Mouse (Mus musculus): ENCODE results near the gene Mypn. TPM values are rescaled to one million over a fixed set of nuclear protein-coding genes. Genes with fewer than 3 reads are reported as not detected.

The Mypn gene
- polyA plus RNA-seq (2012; rRNA removed) = 2.5 TPM in 2 replicates

DNA sequence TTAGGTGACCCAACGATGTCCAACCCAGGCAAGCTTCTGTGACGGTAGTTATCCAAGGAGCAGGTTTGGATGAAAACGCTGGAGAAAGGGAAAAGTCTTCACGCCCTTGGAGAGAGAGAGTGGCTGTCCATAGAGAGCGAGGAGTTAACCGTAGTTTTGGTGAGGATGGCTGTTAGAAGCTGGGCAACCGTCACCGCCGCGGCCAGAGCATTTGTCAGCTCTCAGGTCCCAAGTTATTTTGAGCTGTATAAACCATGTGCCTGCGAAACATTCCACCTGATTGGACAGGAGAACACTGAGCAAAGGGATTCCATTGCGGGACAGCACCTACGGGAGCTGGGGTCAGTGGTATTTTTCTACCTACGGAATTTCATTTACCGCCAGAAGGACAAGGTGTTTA, at the start of gene Mypn:
TSS of gene Mypn (minus strand) at position 225 of the 400 bp plus-strand sequence.
- H3K4me3 ChIP-seq (ENCODE audit: insufficient read depth, low read length) = no peak within 1 kb of the TSS
- H3K4me1 ChIP-seq (ENCODE audit: control insufficient read depth, insufficient read depth, low read length) = no peaks in the 10 kb centered on the region
- no peak within 1 kb of the TSS for H3K27ac ChIP-seq (ENCODE audit: insufficient read depth, low read length)
- TF ChIP-seq POLR2A (IDR thresholded peaks at IDR 0.05; ENCODE audit: extremely low read depth, insufficient read depth, low read length) (no peak), CTCF (IDR thresholded peaks at IDR 0.05; ENCODE audit: extremely low read depth, insufficient read depth, low read length) (no peak)

GRCm38 (mm10) chr10:63248421-63248820, 44.7 kb upstream of the Mypn start:
- H3K27ac ChIP-seq (ENCODE audit: insufficient read depth, low read length) = no peak overlapping the region

GRCm38 (mm10) chr10:63247457-63247856, 43.7 kb upstream of the Mypn start:
- Histone ChIP-seq H3K27ac (ENCODE audit: insufficient read depth, low read length) (no peak overlapping the region), H3K4me3 (ENCODE audit: insufficient read depth, low read length) (no peak overlapping the region), H3K4me1 (ENCODE audit: control insufficient read depth, insufficient read depth, low read length) (peaks cover 4% of the 10 kb centered on the region; the same call in 1 of the 2 replicates)
- TF ChIP-seq POLR2A (IDR thresholded peaks at IDR 0.05; ENCODE audit: extremely low read depth, insufficient read depth, low read length) = no peak
- TF ChIP-seq CTCF (IDR thresholded peaks at IDR 0.05; ENCODE audit: extremely low read depth, insufficient read depth, low read length) = no peak

More at GRCm38 (mm10) chr10:63248421-63248820, 44.7 kb upstream of the Mypn start:
- H3K4me1 ChIP-seq (ENCODE audit: control insufficient read depth, insufficient read depth, low read length) = peaks cover 4% of the 10 kb centered on the region; the same call in 1 of the 2 replicates
- H3K4me3 ChIP-seq (ENCODE audit: insufficient read depth, low read length) = no peak overlapping the region
- no peak for TF ChIP-seq CTCF (IDR thresholded peaks at IDR 0.05; ENCODE audit: extremely low read depth, insufficient read depth, low read length)
- TF ChIP-seq POLR2A (IDR thresholded peaks at IDR 0.05; ENCODE audit: extremely low read depth, insufficient read depth, low read length) = no peak

DNA sequence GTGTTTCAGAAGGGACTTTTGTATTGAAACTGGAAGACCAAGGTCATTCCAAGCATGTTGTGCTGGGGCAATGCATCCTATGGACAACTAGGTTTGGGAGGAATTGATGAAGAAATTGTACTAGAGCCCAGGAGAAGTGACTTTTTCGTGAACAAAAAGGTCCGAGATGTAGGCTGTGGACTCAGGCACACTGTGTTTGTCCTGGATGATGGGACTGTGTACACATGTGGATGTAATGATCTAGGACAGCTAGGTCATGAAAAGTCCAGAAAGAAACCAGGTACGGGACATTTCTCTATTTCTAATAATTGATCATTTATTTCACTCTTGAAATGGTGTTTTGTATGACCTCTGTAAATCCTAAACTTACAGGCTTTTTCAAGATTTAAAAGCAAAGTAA, 42.1 kb upstream of the Mypn start:
- Histone ChIP-seq H3K4me3 (ENCODE audit: insufficient read depth, low read length) (no peak overlapping the region; the same call in 1 of the 2 replicates), H3K4me1 (ENCODE audit: control insufficient read depth, insufficient read depth, low read length) (peaks cover 4% of the 10 kb centered on the region; the same call in 1 of the 2 replicates), H3K27ac (ENCODE audit: insufficient read depth, low read length) (no peak overlapping the region)
- no peak for TF ChIP-seq CTCF (IDR thresholded peaks at IDR 0.05; ENCODE audit: extremely low read depth, insufficient read depth, low read length)
- TF ChIP-seq POLR2A (IDR thresholded peaks at IDR 0.05; ENCODE audit: extremely low read depth, insufficient read depth, low read length) = no peak

DNA sequence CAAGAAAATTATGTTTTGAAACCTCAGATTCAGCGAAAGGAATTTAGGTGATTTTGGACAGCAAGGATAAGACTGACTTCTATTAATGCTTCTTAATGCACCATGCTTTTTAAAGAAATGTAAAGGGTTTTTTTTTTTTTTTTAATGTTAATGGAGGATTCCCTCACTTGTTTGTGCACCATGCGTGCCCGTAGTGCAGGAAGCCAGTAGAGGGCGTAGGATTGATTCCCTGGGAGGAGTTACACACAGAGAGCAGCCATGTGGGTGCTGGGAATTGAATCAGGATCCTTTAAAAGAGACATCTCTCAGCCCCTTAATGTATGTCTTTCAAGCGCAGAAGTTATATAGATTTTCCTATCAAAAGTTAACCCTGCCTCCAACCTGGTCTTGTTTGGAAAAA, 41.0 kb upstream of the Mypn start:
- Histone ChIP-seq H3K27ac (ENCODE audit: insufficient read depth, low read length) (no peak overlapping the region), H3K4me1 (ENCODE audit: control insufficient read depth, insufficient read depth, low read length) (peaks cover 4% of the 10 kb centered on the region; the same call in 1 of the 2 replicates)

DNA sequence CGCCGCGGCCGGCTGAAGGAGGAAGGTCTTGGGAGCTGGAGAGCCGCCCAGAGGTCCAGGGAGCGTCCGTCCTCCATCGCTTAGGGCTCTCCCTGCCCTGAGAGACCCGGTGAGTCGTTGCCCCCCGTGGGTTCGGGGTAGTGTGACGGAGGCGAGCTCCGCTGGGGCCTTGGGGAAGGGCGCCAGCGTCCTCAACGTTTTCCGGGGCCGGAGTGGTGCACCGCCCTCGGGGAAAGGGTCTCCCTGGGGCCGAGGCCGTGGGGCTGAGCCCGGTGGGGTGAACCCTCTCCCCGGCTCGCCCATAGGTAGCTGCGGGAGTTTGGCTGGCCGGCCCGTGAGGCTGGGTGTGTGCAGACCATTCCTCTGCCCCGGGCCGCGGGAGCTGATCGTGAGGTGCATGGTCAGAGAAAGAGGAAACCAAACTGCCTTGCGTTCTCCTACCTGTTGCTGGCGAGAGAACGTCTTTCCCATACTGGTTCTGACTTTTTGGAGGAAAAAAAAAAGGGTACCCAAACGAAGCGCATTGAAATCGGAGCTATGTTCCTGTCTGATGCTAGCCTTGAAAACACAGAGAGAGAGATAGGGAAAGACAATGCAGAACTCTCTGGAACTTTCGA, 40.4 kb upstream of the Mypn start:
- Histone ChIP-seq H3K4me1 (ENCODE audit: control insufficient read depth, insufficient read depth, low read length) (peaks cover 4% of the 10 kb centered on the region; the same call in 1 of the 2 replicates), H3K27ac (ENCODE audit: insufficient read depth, low read length) (peak overlapping the region; percentile 92), H3K4me3 (ENCODE audit: insufficient read depth, low read length) (peak overlapping the region; percentile 70)
- TF ChIP-seq POLR2A (IDR thresholded peaks at IDR 0.05; ENCODE audit: extremely low read depth, insufficient read depth, low read length) = no peak
- no peak for TF ChIP-seq CTCF (IDR thresholded peaks at IDR 0.05; ENCODE audit: extremely low read depth, insufficient read depth, low read length)

More for the DNA sequence above, 41.0 kb upstream of the Mypn start:
- TF ChIP-seq CTCF (IDR thresholded peaks at IDR 0.05; ENCODE audit: extremely low read depth, insufficient read depth, low read length) (no peak), POLR2A (IDR thresholded peaks at IDR 0.05; ENCODE audit: extremely low read depth, insufficient read depth, low read length) (no peak)
- H3K4me3 ChIP-seq (ENCODE audit: insufficient read depth, low read length) = peak overlapping the region; percentile 70

GRCm38 (mm10) chr10:63243493-63244054, 39.8 kb upstream of the Mypn start, which contains the start of gene Herc4:
Gene Herc4 (plus strand): TSS chr10:63243810.
- Histone ChIP-seq H3K4me1 (ENCODE audit: control insufficient read depth, insufficient read depth, low read length) (peaks cover 4% of the 10 kb centered on the region; the same call in 1 of the 2 replicates), H3K27ac (ENCODE audit: insufficient read depth, low read length) (peak within 1 kb of the TSS; percentile 92), H3K4me3 (ENCODE audit: insufficient read depth, low read length) (peak within 1 kb of the TSS; percentile 70)
- peak; percentile 97 for TF ChIP-seq POLR2A (IDR thresholded peaks at IDR 0.05; ENCODE audit: extremely low read depth, insufficient read depth, low read length)
- no peak for TF ChIP-seq CTCF (IDR thresholded peaks at IDR 0.05; ENCODE audit: extremely low read depth, insufficient read depth, low read length)

- Histone ChIP-seq H3K4me3 (ENCODE audit: insufficient read depth, low read length) (peak overlapping the region; percentile 70), H3K4me1 (ENCODE audit: control insufficient read depth, insufficient read depth, low read length) (peaks cover 4% of the 10 kb centered on the region; the same call in 1 of the 2 replicates), H3K27ac (ENCODE audit: insufficient read depth, low read length) (peak overlapping the region; percentile 2; the same call in 1 of the 2 replicates)
- TF ChIP-seq POLR2A (IDR thresholded peaks at IDR 0.05; ENCODE audit: extremely low read depth, insufficient read depth, low read length) (no peak), CTCF (IDR thresholded peaks at IDR 0.05; ENCODE audit: extremely low read depth, insufficient read depth, low read length) (no peak)
Measured at GRCm38 (mm10) chr10:63242798-63243435, 39.2 kb upstream of the Mypn start.

DNA sequence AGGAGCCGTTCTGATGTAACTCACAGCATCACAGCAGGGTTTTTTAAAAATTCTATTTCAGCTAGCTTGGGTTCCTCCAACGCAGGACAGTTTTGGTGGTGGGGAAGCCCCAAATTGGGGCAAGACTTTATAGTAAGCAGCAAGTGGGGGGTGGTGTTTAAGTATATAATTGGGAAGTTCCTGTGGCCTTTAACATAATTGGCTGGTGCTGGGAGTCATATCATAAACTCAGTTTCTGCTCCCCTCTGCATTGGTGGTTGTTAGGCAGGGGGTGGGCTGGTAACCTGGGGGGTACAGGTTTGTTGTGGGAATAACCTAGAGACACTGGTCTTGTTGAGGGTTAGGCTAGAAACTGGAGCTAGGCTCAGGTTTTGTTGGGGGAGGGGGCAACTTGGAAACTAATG, 37.1 kb upstream of the Mypn start:
- Histone ChIP-seq H3K4me3 (ENCODE audit: insufficient read depth, low read length) (no peak overlapping the region), H3K27ac (ENCODE audit: insufficient read depth, low read length) (no peak overlapping the region), H3K4me1 (ENCODE audit: control insufficient read depth, insufficient read depth, low read length) (peaks cover 2% of the 10 kb centered on the region; the same call in 1 of the 2 replicates)
- TF ChIP-seq POLR2A (IDR thresholded peaks at IDR 0.05; ENCODE audit: extremely low read depth, insufficient read depth, low read length) (no peak), CTCF (IDR thresholded peaks at IDR 0.05; ENCODE audit: extremely low read depth, insufficient read depth, low read length) (no peak)

All from cortical plate, adult 2 months (tissue).